Mouse (Mus musculus) hindbrain, embryonic 15.5 days (tissue): ENCODE results near the gene Lcn12. TPM values are rescaled to one million over a fixed set of nuclear protein-coding genes. Genes with fewer than 3 reads are reported as not detected.

ENCODE experiments used
- ATAC-seq: fragments of 200-750 bp; cut with Nextera tagmentation; 2 replicates; pipeline ENCODE4 v1.8.0; 2017; ENCODE audit warnings: low read depth, moderate number of reproducible peaks, moderate TSS enrichment; ENCODE audit not compliant: low FRiP score
- H3K27ac ChIP-seq: fragments of 300-500 bp; sonication (generic); replicated peaks from 2 replicates; pipeline ENCODE4 v1.5.1; 2015; ENCODE audit warnings: mild to moderate bottlenecking, inconsistent platforms
- H3K27me3 ChIP-seq: fragments of 300-500 bp; sonication (generic); 2 replicates; pipeline ENCODE4 v1.6.1; 2015; ENCODE audit warnings: control low read depth, inconsistent platforms
- H3K36me3 ChIP-seq: fragments of 300-500 bp; sonication (generic); 2 replicates; pipeline ENCODE4 v1.6.1; 2015; ENCODE audit warnings: control low read depth, inconsistent platforms
- H3K4me1 ChIP-seq: fragments of 300-500 bp; sonication (generic); replicated peaks from 2 replicates; pipeline ENCODE4 v1.6.1; 2015; ENCODE audit warnings: control low read depth, inconsistent platforms
- H3K4me2 ChIP-seq: fragments of 300-500 bp; sonication (generic); 2 replicates; pipeline ENCODE4 v1.6.1; 2015; ENCODE audit warnings: moderate library complexity, mild to moderate bottlenecking, inconsistent platforms
- H3K4me3 ChIP-seq: fragments of 300-500 bp; sonication (generic); 2 replicates; pipeline ENCODE4 v1.5.1; 2015; ENCODE audit warnings: mild to moderate bottlenecking, inconsistent platforms
- H3K9ac ChIP-seq: fragments of 300-500 bp; sonication (generic); 2 replicates; pipeline ENCODE4 v1.6.1; 2015; ENCODE audit warnings: inconsistent platforms
- H3K9me3 ChIP-seq: fragments of 300-500 bp; sonication (generic); 2 replicates; pipeline ENCODE4 v1.6.1; 2016; ENCODE audit warnings: control low read depth, inconsistent platforms
- WGBS: fragments of 180-500 bp; shearing (Covaris S2); methylation state at CpG from one replicate; pipeline ENCODE4 v1.1.7; 2015; 5-methylcytosine and 5-hydroxymethylcytosine counted together
- microRNA-seq: library from miRNA; unstranded; fragments of <30 nt; microRNA quantifications from one replicate; pipeline ENCODE4, GENCODE M21; 2016
- polyA plus RNA-seq: library from polyadenylated mRNA; unstranded; fragments of >200 nt; fragmentation: Nextera tagmentation; extraction: Ambion mirVana; gene quantifications from 2 replicates; pipeline ENCODE4 v1.2.1, GENCODE M21; 2015

Lcn12 gene
- polyA plus RNA-seq, 1 experiment from 2014 or later, result not detected

- peaks cover 16% of the 10 kb centered on the region for H3K36me3 ChIP-seq
- H3K27me3 ChIP-seq, result no peaks in the 10 kb centered on the region
- H3K4me1 ChIP-seq, result no peaks in the 10 kb centered on the region
- 44% methylated on average over 1 of the region's 1 CpGs for WGBS
- ATAC-seq, result no peak
- no peak overlapping the region for H3K27ac ChIP-seq
- H3K4me2 ChIP-seq, result no peak overlapping the region
- H3K9me3 ChIP-seq, result no peaks in the 10 kb centered on the region
- H3K4me3 ChIP-seq, result no peak overlapping the region
- H3K9ac ChIP-seq, result no peak overlapping the region
Measured at GRCm38 (mm10) chr2:25452951-25453350, 40.8 kb downstream of the Lcn12 start.

GRCm38 (mm10) chr2:25450853-25451647, 42.7 kb downstream of the Lcn12 start:
- Histone ChIP-seq H3K4me3 (no peak overlapping the region), H3K27ac (no peak overlapping the region), H3K27me3 (no peaks in the 10 kb centered on the region), H3K36me3 (peaks cover 34% of the 10 kb centered on the region), H3K4me1 (no peaks in the 10 kb centered on the region), H3K9ac (no peak overlapping the region), H3K9me3 (no peaks in the 10 kb centered on the region), H3K4me2 (no peak overlapping the region)
- 91% methylated on average over 8 of the region's 8 CpGs for WGBS
- no peak for ATAC-seq

GRCm38 (mm10) chr2:25442682-25443081, 51.0 kb downstream of the Lcn12 start:
- H3K4me1 ChIP-seq, result no peaks in the 10 kb centered on the region
- no peak overlapping the region for H3K27ac ChIP-seq
- no peak overlapping the region for H3K9ac ChIP-seq
- no peaks in the 10 kb centered on the region for H3K27me3 ChIP-seq
- ATAC-seq, result no peak
- H3K4me3 ChIP-seq, result no peak overlapping the region
- no peaks in the 10 kb centered on the region for H3K9me3 ChIP-seq
- 93% methylated on average over 14 of the region's 14 CpGs for WGBS
- H3K36me3 ChIP-seq, result peaks cover 94% of the 10 kb centered on the region
- H3K4me2 ChIP-seq, result no peak overlapping the region

- Histone ChIP-seq H3K4me3 (no peak overlapping the region), H3K27ac (no peak overlapping the region), H3K9ac (no peak overlapping the region), H3K4me1 (no peaks in the 10 kb centered on the region), H3K27me3 (no peaks in the 10 kb centered on the region), H3K9me3 (no peaks in the 10 kb centered on the region), H3K4me2 (no peak overlapping the region), H3K36me3 (peaks cover 94% of the 10 kb centered on the region)
- ATAC-seq, result no peak
- 85% methylated on average over 20 of the region's 20 CpGs for WGBS
Measured at GRCm38 (mm10) chr2:25441067-25441466, 52.6 kb downstream of the Lcn12 start.

Small RNA genes within 50 kb of the gene (microRNA-seq; reads per million reads assigned to microRNA genes)
- not detected for gene Mir3087

Other genes starting within 250 kb of the Lcn12 start
- gene AL732309.1, start 247.0 kb downstream of the Lcn12 start, polyA plus RNA-seq, result 4.9 and 6.3 TPM in 2 replicates
- gene Tmem203, start 238.5 kb downstream of the Lcn12 start, polyA plus RNA-seq, result 13.4 and 13.8 TPM in 2 replicates
- gene Tprn, start 231.3 kb downstream of the Lcn12 start, polyA plus RNA-seq, result 17.1 and 21.5 TPM in 2 replicates
- 171 and 183 TPM in 2 replicates for gene Ssna1, start 221.5 kb downstream of the Lcn12 start, polyA plus RNA-seq
- 139 and 143 TPM in 2 replicates for gene Anapc2, start 221.4 kb downstream of the Lcn12 start, polyA plus RNA-seq
- not detected in 2 replicates for gene Tmem210, start 205.8 kb downstream of the Lcn12 start, polyA plus RNA-seq
- 0.18 TPM in 1 of 2 replicates, not detected in the other for gene Lrrc26, start 204.0 kb downstream of the Lcn12 start, polyA plus RNA-seq
- 58.4 and 61.3 TPM in 2 replicates for gene Grin1, start 174.7 kb downstream of the Lcn12 start, polyA plus RNA-seq
- 43.6 and 45.2 TPM in 2 replicates for gene Man1b1, start 161.6 kb downstream of the Lcn12 start, polyA plus RNA-seq
- gene Dpp7, start 137.6 kb downstream of the Lcn12 start, polyA plus RNA-seq, result 24.4 and 24.9 TPM in 2 replicates
- 5.1 and 6.4 TPM in 2 replicates for gene Uap1l1, start 128.2 kb downstream of the Lcn12 start, polyA plus RNA-seq
- 11.8 and 13.8 TPM in 2 replicates for gene Sapcd2, start 121.6 kb downstream of the Lcn12 start, polyA plus RNA-seq
- 3.7 and 7.0 TPM in 2 replicates for gene Entpd2, start 98.0 kb downstream of the Lcn12 start, polyA plus RNA-seq
- 424 and 493 TPM in 2 replicates for gene Npdc1, start 94.6 kb downstream of the Lcn12 start, polyA plus RNA-seq
- gene Fut7, start 70.6 kb downstream of the Lcn12 start, polyA plus RNA-seq, result 0.08 TPM in 1 of 2 replicates, not detected in the other
- gene Abca2, start 65.2 kb downstream of the Lcn12 start, polyA plus RNA-seq, result 15.0 and 15.1 TPM in 2 replicates
- gene Clic3, start 37.1 kb downstream of the Lcn12 start, polyA plus RNA-seq, result 3.7 and 4.3 TPM in 2 replicates
- gene Paxx, start 32.8 kb downstream of the Lcn12 start, polyA plus RNA-seq, result 109 and 119 TPM in 2 replicates
- gene Ptgds, start 23.9 kb downstream of the Lcn12 start, polyA plus RNA-seq, result 647 and 983 TPM in 2 replicates
- gene Fbxw5, start 6.8 kb upstream of the Lcn12 start, polyA plus RNA-seq, result 120 and 143 TPM in 2 replicates
- gene C8g, start 7.8 kb upstream of the Lcn12 start, polyA plus RNA-seq, result 5.8 and 6.1 TPM in 2 replicates
- gene Traf2, start 53.0 kb upstream of the Lcn12 start, polyA plus RNA-seq, result 16.5 and 19.4 TPM in 2 replicates
- gene Edf1, start 63.9 kb upstream of the Lcn12 start, polyA plus RNA-seq, result 375 and 378 TPM in 2 replicates
- 1.6 and 2.1 TPM in 2 replicates for gene Mamdc4, start 80.9 kb upstream of the Lcn12 start, polyA plus RNA-seq
- gene Phpt1, start 81.3 kb upstream of the Lcn12 start, polyA plus RNA-seq, result 159 and 169 TPM in 2 replicates
- gene Ajm1, start 87.8 kb upstream of the Lcn12 start, polyA plus RNA-seq, result 14.5 and 16.5 TPM in 2 replicates
- 70.0 and 73.5 TPM in 2 replicates for gene Rabl6, start 114.6 kb upstream of the Lcn12 start, polyA plus RNA-seq
- gene Ccdc183, start 123.8 kb upstream of the Lcn12 start, polyA plus RNA-seq, result 0.27 and 0.45 TPM in 2 replicates
- gene Tmem141, start 128.1 kb upstream of the Lcn12 start, polyA plus RNA-seq, result 47.0 and 57.8 TPM in 2 replicates
- gene Fcna, start 134.1 kb upstream of the Lcn12 start, polyA plus RNA-seq, result 3.7 and 4.6 TPM in 2 replicates
- gene Lcn8, start 159.2 kb upstream of the Lcn12 start, polyA plus RNA-seq, result not detected in 2 replicates
- gene Lcn5, start 164.0 kb upstream of the Lcn12 start, polyA plus RNA-seq, result not detected in 2 replicates
- not detected in 2 replicates for gene Lcn6, start 182.9 kb upstream of the Lcn12 start, polyA plus RNA-seq
- gene Lcn10, start 188.8 kb upstream of the Lcn12 start, polyA plus RNA-seq, result not detected in 2 replicates
- gene Obp2a, start 206.1 kb upstream of the Lcn12 start, polyA plus RNA-seq, result not detected in 2 replicates
- gene Bmyc, start 212.8 kb upstream of the Lcn12 start, polyA plus RNA-seq, result 149 and 164 TPM in 2 replicates
- not detected in 2 replicates for gene Obp2b, start 243.1 kb upstream of the Lcn12 start, polyA plus RNA-seq